Mouse (Mus musculus): ENCODE data around the gene Opcml. TPM values are rescaled to one million over a fixed set of nuclear protein-coding genes. Genes with fewer than 3 reads are reported as not detected.

Opcml gene
- polyA plus RNA-seq, 1 experiment from 2014 or later: not detected

DNA sequence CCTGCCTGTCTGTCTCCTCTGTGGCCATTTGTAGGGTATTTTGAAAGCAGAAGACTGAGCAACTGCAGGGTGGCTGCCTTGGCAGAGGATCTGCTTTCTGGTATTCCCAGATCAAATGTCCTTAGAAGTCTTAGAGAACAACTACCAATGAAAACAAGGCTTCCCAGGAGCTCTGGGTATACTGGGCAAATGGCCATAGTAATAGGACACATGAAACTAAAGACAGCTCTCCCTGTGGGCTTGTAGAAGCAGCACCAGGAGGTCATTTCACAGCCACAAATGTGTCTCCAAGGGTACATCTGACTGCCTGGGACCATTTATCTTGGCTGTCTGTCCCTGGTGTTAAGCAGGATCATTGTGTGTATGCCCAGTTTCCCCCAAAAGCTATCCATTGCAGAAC, 146.7 kb downstream of the Opcml start:
- H3K79me2 ChIP-seq (ENCODE audit: inconsistent target): no peaks in the 10 kb centered on the region
- H3K4me3 ChIP-seq (ENCODE audit: inconsistent target): no peak overlapping the region
- H3K36me3 ChIP-seq (ENCODE audit: inconsistent target): no peaks in the 10 kb centered on the region
- no peak overlapping the region for H3K27ac ChIP-seq

DNA sequence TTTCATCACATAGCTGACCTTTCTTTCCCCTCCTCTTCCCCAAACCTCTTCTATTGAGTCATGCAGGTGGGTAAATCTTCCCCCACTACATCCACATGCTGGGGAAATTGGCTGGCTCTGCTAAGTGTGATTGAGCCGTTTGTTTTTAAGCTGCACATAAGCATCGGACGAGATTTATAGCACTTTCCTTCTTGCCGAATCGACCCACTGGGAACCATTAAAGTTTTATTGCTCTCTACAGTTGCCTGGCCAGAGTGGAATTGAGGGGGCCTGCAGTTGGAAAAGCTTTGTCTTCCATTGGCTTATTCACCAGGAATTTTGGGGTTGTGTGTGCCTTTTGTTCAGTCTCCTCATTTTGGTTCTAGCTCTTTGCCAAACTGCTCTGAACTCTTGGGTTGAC, 147.1 kb downstream of the Opcml start:
- no peaks in the 10 kb centered on the region for H3K79me2 ChIP-seq (ENCODE audit: inconsistent target)
- H3K36me3 ChIP-seq (ENCODE audit: inconsistent target): no peaks in the 10 kb centered on the region
- H3K4me3 ChIP-seq (ENCODE audit: inconsistent target): no peak overlapping the region
- H3K27ac ChIP-seq: no peak overlapping the region
- WGBS (ENCODE audit: missing documents): 59% methylated on average over 5 of the region's 5 CpGs

DNA sequence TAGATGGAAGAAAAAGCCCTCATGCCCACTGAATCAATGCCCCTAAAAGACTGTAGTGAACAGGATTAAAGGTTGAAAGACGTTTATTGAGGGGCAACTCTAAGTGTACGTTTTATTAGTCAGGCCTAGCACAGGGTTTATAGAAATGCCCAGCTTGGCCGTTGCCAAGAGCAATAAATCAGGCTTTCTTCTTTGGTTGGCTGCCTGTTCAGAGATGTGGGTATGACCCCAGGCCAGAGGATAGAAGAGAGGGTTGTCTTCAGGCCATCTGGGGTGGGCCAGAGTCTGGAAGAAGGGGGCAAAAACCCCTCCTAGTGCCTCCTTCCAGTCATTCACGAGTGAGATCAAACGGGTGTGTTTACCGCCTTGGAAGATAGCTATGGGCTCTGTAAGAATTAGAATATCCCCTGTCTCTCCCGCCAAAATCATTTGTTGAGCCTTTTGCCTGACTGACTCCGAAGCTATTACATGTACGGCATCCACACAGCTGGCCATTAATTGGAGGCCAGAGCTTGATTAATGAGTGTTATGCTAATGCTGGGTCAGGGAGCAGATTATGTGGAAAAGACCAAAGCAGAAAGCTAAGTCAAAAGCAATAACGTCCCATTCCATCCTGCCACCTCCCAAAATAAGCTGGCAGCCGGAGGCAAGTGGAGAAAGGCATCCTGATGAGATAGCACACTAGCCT, 154.9 kb downstream of the Opcml start:
- no peak overlapping the region for H3K4me3 ChIP-seq (ENCODE audit: inconsistent target)
- no peaks in the 10 kb centered on the region for H3K36me3 ChIP-seq (ENCODE audit: inconsistent target)
- WGBS (ENCODE audit: missing documents): 82% methylated on average over 11 of the region's 11 CpGs
- no peak overlapping the region for H3K27ac ChIP-seq
- no peaks in the 10 kb centered on the region for H3K79me2 ChIP-seq (ENCODE audit: inconsistent target)

DNA sequence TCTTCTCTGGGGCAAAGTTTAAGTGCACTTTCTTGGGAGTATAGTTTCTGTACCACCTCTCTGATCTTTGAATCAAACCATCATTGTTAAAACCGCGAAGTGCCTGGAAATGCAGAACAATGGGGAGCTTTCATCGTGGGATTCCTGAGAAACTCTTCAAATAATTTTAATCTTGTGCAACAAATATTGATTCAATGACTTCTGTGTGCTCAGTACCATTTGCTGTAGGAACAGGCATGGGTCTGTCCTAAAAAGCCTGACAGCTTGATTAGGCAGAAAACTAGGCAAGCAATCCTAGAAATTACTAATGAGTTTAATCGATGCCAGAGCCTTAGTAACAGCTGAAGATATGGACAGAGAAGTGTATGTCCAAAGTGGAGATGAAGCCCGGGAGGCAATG, 160.5 kb downstream of the Opcml start:
- no peaks in the 10 kb centered on the region for H3K36me3 ChIP-seq (ENCODE audit: inconsistent target)
- no peaks in the 10 kb centered on the region for H3K79me2 ChIP-seq (ENCODE audit: inconsistent target)
- 69% methylated on average over 5 of the region's 5 CpGs for WGBS (ENCODE audit: missing documents)
- H3K4me3 ChIP-seq (ENCODE audit: inconsistent target): no peak overlapping the region
- no peak overlapping the region for H3K27ac ChIP-seq

DNA sequence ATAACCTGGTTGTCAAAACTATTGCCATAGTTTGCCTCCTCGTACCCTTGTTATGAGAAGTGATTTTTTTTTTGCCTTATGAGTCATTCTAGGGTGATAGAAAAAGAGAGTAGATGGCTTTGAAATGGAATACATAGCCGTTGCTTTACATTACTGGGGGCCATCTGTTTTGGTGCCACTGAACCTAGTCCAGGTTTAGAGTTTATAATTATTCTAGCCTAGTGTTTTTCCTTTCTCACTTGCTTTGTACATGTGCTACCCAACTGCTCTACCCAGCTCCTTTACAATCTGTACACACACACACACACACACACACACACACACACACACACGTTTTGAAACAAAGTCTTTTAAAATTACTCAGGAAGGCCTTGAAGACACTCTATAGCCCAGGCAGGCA, 171.1 kb downstream of the Opcml start:
- no peak overlapping the region for H3K4me3 ChIP-seq (ENCODE audit: inconsistent target)
- 72% methylated on average over 3 of the region's 3 CpGs for WGBS (ENCODE audit: missing documents)
- no peaks in the 10 kb centered on the region for H3K36me3 ChIP-seq (ENCODE audit: inconsistent target)
- no peaks in the 10 kb centered on the region for H3K79me2 ChIP-seq (ENCODE audit: inconsistent target)
- H3K27ac ChIP-seq: no peak overlapping the region

DNA sequence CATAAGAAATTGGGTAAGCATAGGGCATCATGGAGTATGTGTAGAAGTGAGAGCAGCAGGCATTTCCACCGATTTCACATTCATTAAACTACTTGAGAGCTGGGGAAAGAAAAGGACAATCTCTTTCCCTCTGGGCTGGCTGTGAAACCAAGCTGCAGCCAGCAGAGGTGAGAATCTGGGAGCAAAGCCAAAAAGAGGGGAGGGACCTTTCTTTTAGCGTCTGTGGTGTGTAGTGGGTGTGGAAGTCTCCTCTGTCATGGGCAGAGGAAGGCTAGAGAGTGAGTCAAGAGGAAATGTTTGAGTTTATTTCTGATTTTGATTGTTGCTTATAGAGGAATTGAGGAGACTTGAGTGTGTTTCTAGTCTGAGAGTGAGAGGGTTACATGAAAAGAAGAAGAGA, 172.8 kb downstream of the Opcml start:
- WGBS (ENCODE audit: missing documents): 36% methylated on average over 2 of the region's 2 CpGs
- Histone ChIP-seq H3K36me3 (ENCODE audit: inconsistent target) (no peaks in the 10 kb centered on the region), H3K27ac (no peak overlapping the region), H3K4me3 (ENCODE audit: inconsistent target) (no peak overlapping the region), H3K79me2 (ENCODE audit: inconsistent target) (no peaks in the 10 kb centered on the region)

DNA sequence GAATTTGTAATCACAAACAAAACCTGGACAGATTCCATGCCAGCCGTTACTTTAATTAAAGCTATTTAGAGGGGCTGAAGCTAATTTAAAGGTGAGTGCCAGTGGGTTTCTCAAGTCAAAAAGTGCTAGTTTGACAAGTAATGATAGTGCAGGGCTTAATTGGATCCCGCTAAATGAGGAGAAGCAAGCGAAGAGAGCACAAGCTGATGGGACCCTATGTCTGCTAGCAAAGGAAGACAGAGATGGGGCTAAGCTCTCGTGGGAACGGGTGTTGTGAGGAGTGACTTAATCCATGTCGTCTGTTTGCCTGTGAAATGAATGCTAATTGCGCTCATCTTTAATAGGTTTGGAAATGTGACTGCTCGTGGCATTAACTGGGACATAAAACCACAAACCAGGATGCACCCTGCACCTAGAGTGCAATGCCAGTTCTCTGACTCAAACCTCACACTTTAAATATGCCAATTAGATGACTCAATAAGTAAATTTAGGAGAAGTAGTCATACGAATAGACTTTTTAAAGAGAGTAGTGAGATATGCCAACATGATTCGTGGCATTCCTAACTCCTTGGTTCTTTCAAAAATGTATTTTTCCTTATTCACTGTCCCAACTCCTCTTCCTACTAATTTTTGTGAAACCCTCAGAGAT, 174.5 kb downstream of the Opcml start:
- H3K79me2 ChIP-seq (ENCODE audit: inconsistent target): no peaks in the 10 kb centered on the region
- H3K27ac ChIP-seq: no peak overlapping the region
- WGBS (ENCODE audit: missing documents): 80% methylated on average over 10 of the region's 10 CpGs
- H3K36me3 ChIP-seq (ENCODE audit: inconsistent target): no peaks in the 10 kb centered on the region
- H3K4me3 ChIP-seq (ENCODE audit: inconsistent target): no peak overlapping the region

DNA sequence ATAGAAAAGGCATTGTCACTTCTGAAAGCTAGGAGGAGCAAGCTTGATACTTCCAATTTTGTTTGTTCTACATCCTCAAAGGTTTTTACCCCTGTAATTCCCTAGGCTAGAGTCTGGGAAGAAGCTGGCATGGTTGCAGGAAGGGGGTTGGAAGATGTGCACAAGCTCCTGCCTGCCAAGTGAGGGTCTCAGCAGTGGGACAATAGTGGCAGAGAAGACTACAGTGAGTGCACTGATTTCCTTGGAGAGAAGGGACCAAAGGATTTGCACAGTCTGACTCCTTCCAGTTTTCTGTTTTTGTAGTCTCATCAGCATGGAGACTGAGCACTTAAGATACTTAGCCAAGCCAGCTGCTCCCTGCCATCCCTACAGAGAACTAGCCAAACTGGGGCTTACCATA, 177.7 kb downstream of the Opcml start:
- Histone ChIP-seq H3K4me3 (ENCODE audit: inconsistent target) (no peak overlapping the region), H3K36me3 (ENCODE audit: inconsistent target) (no peaks in the 10 kb centered on the region), H3K27ac (no peak overlapping the region), H3K79me2 (ENCODE audit: inconsistent target) (no peaks in the 10 kb centered on the region)

DNA sequence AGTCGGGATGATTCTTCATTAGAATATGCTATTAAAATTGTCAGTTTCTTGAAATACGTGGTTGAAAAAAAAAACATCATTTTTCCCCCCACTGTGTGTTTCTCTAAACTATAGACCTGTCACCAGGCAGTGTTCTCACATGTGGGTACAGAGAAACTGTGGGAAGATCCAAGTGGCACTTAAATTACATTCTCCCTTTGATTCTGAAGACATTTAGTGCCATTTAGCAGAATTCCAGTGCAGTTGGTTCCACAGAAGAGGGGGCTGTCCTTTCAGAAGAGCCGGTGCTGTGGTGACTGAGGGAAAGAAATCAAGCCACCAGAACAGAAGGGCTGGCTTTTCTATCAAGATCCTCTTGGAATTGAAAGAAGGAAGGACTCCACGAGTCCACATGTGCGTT, 181.7 kb downstream of the Opcml start:
- no peak overlapping the region for H3K27ac ChIP-seq
- WGBS (ENCODE audit: missing documents): 77% methylated on average over 5 of the region's 5 CpGs
- no peaks in the 10 kb centered on the region for H3K36me3 ChIP-seq (ENCODE audit: inconsistent target)
- H3K79me2 ChIP-seq (ENCODE audit: inconsistent target): no peaks in the 10 kb centered on the region
- H3K4me3 ChIP-seq (ENCODE audit: inconsistent target): no peak overlapping the region

DNA sequence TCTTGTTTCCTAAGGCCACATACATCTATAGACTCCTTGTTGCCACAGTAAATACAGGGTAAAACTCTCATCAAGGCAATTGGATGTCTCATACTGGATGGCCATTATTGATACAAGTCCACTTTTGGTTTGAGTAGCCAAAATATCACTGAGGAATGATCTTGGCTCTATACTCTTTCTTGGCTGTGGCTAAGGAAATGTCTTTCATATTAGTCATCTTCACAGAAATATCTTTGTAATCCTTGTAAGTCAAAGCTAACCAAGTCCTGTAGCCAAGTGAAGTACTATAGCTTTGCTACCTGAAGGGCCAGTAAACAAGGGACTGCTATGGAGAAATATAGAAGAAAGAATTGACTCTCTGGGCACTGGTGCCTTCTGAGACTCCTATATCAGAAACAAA, 192.0 kb downstream of the Opcml start:
- Histone ChIP-seq H3K79me2 (ENCODE audit: inconsistent target) (no peaks in the 10 kb centered on the region), H3K4me3 (ENCODE audit: inconsistent target) (no peak overlapping the region), H3K27ac (no peak overlapping the region), H3K36me3 (ENCODE audit: inconsistent target) (no peaks in the 10 kb centered on the region)

DNA sequence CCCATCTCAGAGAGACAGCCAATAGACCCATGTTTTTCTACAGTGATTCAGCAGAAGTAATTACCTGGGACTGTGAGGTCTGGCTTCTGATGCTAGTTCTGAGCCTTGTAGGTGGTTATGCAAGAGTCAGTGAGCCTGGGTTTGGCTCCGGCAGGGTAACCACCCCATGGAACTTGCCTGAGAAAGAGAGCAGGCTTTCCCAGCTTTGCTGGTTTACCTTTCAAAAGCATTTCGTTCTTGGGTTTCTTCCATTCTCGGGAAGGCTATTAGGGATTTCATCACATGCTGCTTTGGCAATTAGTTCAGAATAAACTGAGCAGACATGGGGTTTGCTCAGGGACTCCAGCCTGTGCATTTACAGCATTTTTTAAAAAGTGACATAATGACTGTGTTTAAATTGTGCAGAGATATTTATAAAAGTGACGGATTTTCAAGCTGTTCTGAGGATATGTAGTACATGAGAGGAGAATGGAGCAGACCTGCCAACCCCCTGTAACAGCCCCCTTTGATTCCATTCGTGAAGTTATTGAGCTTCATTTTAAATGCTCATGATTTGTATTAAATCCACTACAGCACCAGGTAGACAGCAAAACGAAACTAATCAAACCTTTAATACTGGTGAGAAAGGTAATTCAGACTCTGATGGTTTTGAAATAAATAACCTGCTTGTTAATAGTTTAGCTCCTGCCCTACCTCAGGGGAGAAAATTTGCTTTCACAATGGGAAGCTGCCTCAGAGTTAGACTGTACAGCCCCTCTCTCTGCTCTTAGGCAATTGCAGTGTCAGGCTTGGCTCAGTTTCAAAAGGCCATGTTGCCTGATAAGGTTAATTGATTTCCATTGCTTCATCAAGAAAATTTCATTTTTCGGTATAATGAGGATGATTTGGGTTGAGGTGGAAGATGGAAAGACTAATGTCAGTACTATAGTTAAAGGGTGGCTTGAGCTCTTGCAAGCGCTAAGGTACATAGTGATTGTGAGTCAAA, 196.3 kb downstream of the Opcml start:
- H3K36me3 ChIP-seq (ENCODE audit: inconsistent target): no peaks in the 10 kb centered on the region
- no peak overlapping the region for H3K27ac ChIP-seq
- 86% methylated on average over 8 of the region's 8 CpGs for WGBS (ENCODE audit: missing documents)
- no peaks in the 10 kb centered on the region for H3K79me2 ChIP-seq (ENCODE audit: inconsistent target)
- H3K4me3 ChIP-seq (ENCODE audit: inconsistent target): no peak overlapping the region

DNA sequence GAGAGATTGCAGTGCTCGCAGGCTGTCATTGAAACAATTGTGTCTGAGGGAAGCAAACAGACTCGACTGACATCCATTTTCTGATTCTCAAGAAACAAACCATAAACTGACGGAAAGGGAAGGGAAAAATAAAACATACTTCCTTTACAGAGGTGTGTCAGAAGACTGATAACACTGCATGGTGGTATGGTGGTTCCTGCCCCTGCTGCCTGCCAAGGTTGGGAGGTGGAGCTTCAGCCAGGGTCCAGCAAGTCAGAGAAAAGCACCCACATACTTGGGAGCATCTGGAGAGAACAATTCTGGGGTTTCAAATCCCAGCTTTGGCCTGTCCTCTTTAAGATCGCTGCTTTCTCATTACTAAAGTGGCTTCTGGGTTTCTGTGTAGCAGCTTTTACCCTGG, 201.0 kb downstream of the Opcml start:
- Histone ChIP-seq H3K27ac (no peak overlapping the region), H3K79me2 (ENCODE audit: inconsistent target) (no peaks in the 10 kb centered on the region), H3K4me3 (ENCODE audit: inconsistent target) (no peak overlapping the region), H3K36me3 (ENCODE audit: inconsistent target) (no peaks in the 10 kb centered on the region)
- 28% methylated on average over 4 of the region's 4 CpGs for WGBS (ENCODE audit: missing documents)

DNA sequence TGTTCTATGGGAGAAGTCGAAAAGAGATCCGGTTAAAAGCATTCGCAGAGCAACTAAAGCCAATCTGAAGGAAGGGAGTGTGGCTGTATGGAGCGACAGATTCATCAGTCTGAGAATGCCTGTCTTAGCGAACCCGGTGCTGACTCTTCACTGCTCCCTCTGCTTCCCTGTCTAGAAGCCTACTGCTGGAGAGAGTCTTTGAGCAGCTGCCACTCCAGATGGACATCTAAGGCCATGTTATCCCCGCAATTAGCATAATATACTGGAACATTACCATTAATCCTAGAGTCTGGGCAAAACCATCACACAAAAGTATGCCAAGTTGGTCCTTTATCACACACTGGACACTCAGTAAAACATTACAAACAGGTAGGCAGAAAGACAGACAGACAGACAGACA, 206.0 kb downstream of the Opcml start:
- WGBS (ENCODE audit: missing documents): 89% methylated on average over 7 of the region's 7 CpGs
- H3K27ac ChIP-seq: no peak overlapping the region
- no peaks in the 10 kb centered on the region for H3K79me2 ChIP-seq (ENCODE audit: inconsistent target)
- H3K4me3 ChIP-seq (ENCODE audit: inconsistent target): no peak overlapping the region
- no peaks in the 10 kb centered on the region for H3K36me3 ChIP-seq (ENCODE audit: inconsistent target)

DNA sequence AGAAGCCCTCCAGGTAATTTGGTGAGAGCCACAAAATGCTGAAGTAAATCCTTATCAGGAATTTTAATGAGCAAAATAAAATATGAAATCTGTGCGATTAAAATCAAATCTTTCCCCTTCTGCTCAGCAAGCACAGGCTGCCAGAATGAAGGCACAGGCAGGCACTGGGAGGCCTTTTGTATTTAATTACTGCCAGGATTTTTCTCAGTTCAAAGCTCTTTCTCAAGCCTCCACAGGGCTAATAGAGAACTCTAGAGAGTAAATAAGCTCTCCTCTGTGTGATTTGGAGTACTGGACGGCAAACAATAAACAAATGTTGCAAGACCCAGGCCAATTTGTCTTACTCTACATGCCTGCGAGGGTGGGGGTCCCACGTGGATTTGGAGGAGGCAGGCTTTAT, 208.2 kb downstream of the Opcml start:
- WGBS (ENCODE audit: missing documents): 79% methylated on average over 4 of the region's 4 CpGs
- Histone ChIP-seq H3K36me3 (ENCODE audit: inconsistent target) (no peaks in the 10 kb centered on the region), H3K27ac (no peak overlapping the region)

DNA sequence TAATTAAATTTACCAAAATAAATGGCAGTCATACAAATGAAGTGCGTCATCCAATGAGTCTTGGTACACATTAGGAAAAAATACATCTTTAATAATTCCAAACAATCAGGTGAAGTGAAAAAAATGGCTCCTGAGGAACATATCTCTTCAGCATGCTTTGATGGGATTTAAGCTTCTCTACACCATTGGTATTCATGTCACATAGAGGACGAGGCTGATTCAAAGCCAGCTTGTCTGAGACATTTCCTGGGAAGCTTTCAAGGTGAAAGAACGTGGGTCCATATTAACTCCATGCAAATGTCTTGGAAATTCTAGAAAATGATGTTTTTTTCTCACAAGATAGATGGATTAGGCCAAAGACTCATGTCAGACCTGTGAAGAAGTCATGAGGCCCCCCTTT, 212.6 kb downstream of the Opcml start:
- H3K4me3 ChIP-seq (ENCODE audit: inconsistent target): no peak overlapping the region
- no peaks in the 10 kb centered on the region for H3K36me3 ChIP-seq (ENCODE audit: inconsistent target)
- WGBS (ENCODE audit: missing documents): 68% methylated on average over 3 of the region's 3 CpGs
- H3K79me2 ChIP-seq (ENCODE audit: inconsistent target): no peaks in the 10 kb centered on the region
- no peak overlapping the region for H3K27ac ChIP-seq

More for the DNA sequence above, 208.2 kb downstream of the Opcml start:
- H3K4me3 ChIP-seq (ENCODE audit: inconsistent target): no peak overlapping the region
- H3K79me2 ChIP-seq (ENCODE audit: inconsistent target): no peaks in the 10 kb centered on the region

Measured in macrophage (primary cell).